Comparison of ENCODE assay signal across 8 mouse cellular contexts in genomic region chr11:79647071-79647501, GRCm38 (mm10). TPM values are rescaled to one million over a fixed set of nuclear protein-coding genes. Genes with fewer than 3 reads are reported as not detected.
A peak's percentile ranks its signal among the peaks of the same experiment; 100 is the strongest.
DNase-seq lines count a peak whose midpoint lies in the region; ATAC-seq and TF ChIP-seq lines count a peak whose summit lies in the region.
"Had no signal": no experiment of that assay in that cellular context is flagged by ENCODE, and none has a peak within 500 bp of the region (broad histone marks: within the 10 kb centered on the region; RNA-seq: fewer than 3 reads in every experiment).

No protein-coding gene starts in this region.

- peaks cover 19 to 64% of the 10 kb centered on the region in 2 experiments; a peak in 3 of 4 replicates for H3K4me1 ChIP-seq in ES-E14 (ENCODE audit: control insufficient read depth in 2 of 2, insufficient read depth in 2 of 2, low read length in 2 of 2, poor library complexity in 1 of 2)
- H3K4me1 ChIP-seq in hindbrain, embryonic 12.5 days, result peaks cover 74% of the 10 kb centered on the region

- ATAC-seq in hindbrain, embryonic 12.5 days (ENCODE audit: low FRiP score), result no peak
- ATAC-seq in monocyte, adult 5-6 weeks (replicated peaks; ENCODE audit: insufficient number of reproducible peaks, low FRiP score, low TSS enrichment, poor library complexity, severe bottlenecking), result no peak

- no peaks in the 10 kb centered on the region; the same call in 1 of the 2 replicates for H3K36me3 ChIP-seq in ES-E14 (ENCODE audit: control insufficient read depth, insufficient read depth, low read length, poor library complexity, severe bottlenecking)
- no peaks in the 10 kb centered on the region for H3K36me3 ChIP-seq in hindbrain, embryonic 12.5 days
- H3K36me3 ChIP-seq: heart, embryonic 13.5 days had no signal

- intact Hi-C loops in left cerebral cortex, adult 2 months (cut with DNase I), result no loop called here

- no peak for DNase-seq in ES-E14 (ENCODE audit: low read depth, low spot score)
- DNase-seq in brain, adult 2 months (ENCODE audit: low read depth, low spot score), result peak; percentile 60
- peak in 1 of 2 experiments; percentile 64 for DNase-seq in left cerebral cortex, adult 2 months (ENCODE audit: extremely low spot score in 1 of 2, low spot score in 2 of 2)
- DNase-seq in right cerebral cortex, postnatal 4 days, result peak; percentile 59
- DNase-seq in embryo, embryonic 9.5 days (ENCODE audit: extremely low spot score), result no peak

- TF ChIP-seq CTCF in left cerebral cortex, adult 2 months (IDR thresholded peaks at IDR 0.05), result no peak

- in situ Hi-C loops in ES-E14 (cut with MboI; ENCODE audit: low sequenced_read_pairs in 2 of 2, unreplicated experiment in 2 of 2), result no loop called here

- H3K9ac ChIP-seq in ES-E14 (ENCODE audit: insufficient read depth, low read depth, low read length, poor library complexity, severe bottlenecking), result 0 out of 2 replicates have a peak overlapping the region, but pooled peaks have one; percentile 23
- H3K9ac ChIP-seq in hindbrain, embryonic 12.5 days, result no peak overlapping the region
- H3K9ac ChIP-seq: heart, embryonic 13.5 days had no signal

- no peak overlapping the region for H3K4me2 ChIP-seq in hindbrain, embryonic 12.5 days (replicated peaks)
- H3K4me2 ChIP-seq: heart, embryonic 13.5 days had no signal

- H3K27ac ChIP-seq in ES-E14 (ENCODE audit: insufficient read depth, low read depth, low read length, poor library complexity, severe bottlenecking), result peak overlapping the region; percentile 78
- H3K27ac ChIP-seq in hindbrain, embryonic 12.5 days, result peak overlapping the region; percentile 41
- H3K27ac ChIP-seq in left cerebral cortex, adult 2 months, result peak overlapping the region; percentile 4; the same call in 1 of the 2 replicates
- H3K27ac ChIP-seq: heart, embryonic 13.5 days had no signal

- no peaks in the 10 kb centered on the region for H3K9me3 ChIP-seq in ES-E14 (ENCODE audit: control insufficient read depth, insufficient read depth, low read depth, low read length)
- H3K9me3 ChIP-seq in hindbrain, embryonic 12.5 days (replicated peaks), result no peaks in the 10 kb centered on the region
- H3K9me3 ChIP-seq: heart, embryonic 13.5 days had no signal

- 0 out of 2 replicates have a peak, but pooled peaks cover 7% of the 10 kb centered on the region for H3K27me3 ChIP-seq in hindbrain, embryonic 12.5 days

- WGBS in hindbrain, embryonic 12.5 days, result 32% methylated on average over 8 of the region's 8 CpGs

- H3K4me3 ChIP-seq in ES-E14 (ENCODE audit: insufficient read depth in 1 of 2, low read depth in 1 of 2, low read length in 2 of 2, poor library complexity in 1 of 2, severe bottlenecking in 1 of 2), result no peak overlapping the region
- H3K4me3 ChIP-seq in hindbrain, embryonic 12.5 days, result no peak overlapping the region
- H3K4me3 ChIP-seq in left cerebral cortex, adult 2 months, result no peak overlapping the region
- H3K4me3 ChIP-seq: heart, embryonic 13.5 days had no signal

TF ChIP-seq in ES-E14, 5 proteins besides CTCF, POLR2A, EP300 and RAD21:
- no peak for TF ChIP-seq ZNF384 (IDR thresholded peaks at IDR 0.05; ENCODE audit: low read depth, low read length)
- TF ChIP-seq HCFC1 (IDR thresholded peaks at IDR 0.05; ENCODE audit: borderline replicate concordance, insufficient read depth, low read length), result no peak
- TF ChIP-seq ZC3H11A (IDR thresholded peaks at IDR 0.05; ENCODE audit: borderline replicate concordance, low read depth, low read length), result no peak
- TF ChIP-seq CHD2 (IDR thresholded peaks at IDR 0.05; ENCODE audit: low read depth, low read length), result no peak
- no peak for TF ChIP-seq MAFK (IDR thresholded peaks at IDR 0.05; ENCODE audit: insufficient read depth, low read depth, low read length)
TF ChIP-seq in ES-E14: peak in this region for 0.

RNA-seq across cellular contexts. Expression of gene Rab11fip4, which starts 56.1 kb away (rescaled TPM):
- 13.6 TPM in 2 replicates for total RNA-seq in ES-E14 (2012; rRNA removed)
- polyA plus RNA-seq in hindbrain, embryonic 12.5 days (2016; fragmentation: Nextera tagmentation; extraction: Ambion mirVana), result 28.3 and 28.5 TPM in 2 replicates
- 100 to 1,000 TPM; 246 to 249 TPM for total RNA-seq in left cerebral cortex, adult 2 months (2021)
- total RNA-seq in monocyte, adult 5-6 weeks (2017), result 18.7 to 29.0 TPM (median 19.5 TPM) in 3 replicates

Comparison
In these comparisons a context has a peak if more than half of its experiments do, and no peak if none do; other contexts are left out.
1. DNase-seq: peak in brain, adult 2 months (single experiment) and right cerebral cortex, postnatal 4 days (single experiment); none in ES-E14 (single experiment) and embryo, embryonic 9.5 days (single experiment).
2. H3K27ac ChIP-seq: peak in every context shown above with its lines; median percentile 78 in ES-E14; 41 in hindbrain, embryonic 12.5 days; 4 in left cerebral cortex, adult 2 months.